Mouse (Mus musculus) testis, adult 2 months (tissue): ENCODE data around the gene Cgas.

ENCODE experiments used
- CTCF ChIP-seq: fragments of 200-500 bp; IDR thresholded peaks from 2 replicates; pipeline ENCODE4 v1.5.1; 2012; ENCODE audit warnings: low read depth, mild to moderate bottlenecking, inconsistent platforms, low read length, moderate library complexity; ENCODE audit not compliant: control insufficient read depth, insufficient read depth, insufficient replicate concordance
- POLR2A ChIP-seq: fragments of 200-500 bp; IDR thresholded peaks from 2 replicates; pipeline ENCODE4 v1.6.1; 2012; ENCODE audit warnings: low read depth, mild to moderate bottlenecking, inconsistent platforms, low read length, moderate library complexity; ENCODE audit not compliant: control insufficient read depth

DNA sequence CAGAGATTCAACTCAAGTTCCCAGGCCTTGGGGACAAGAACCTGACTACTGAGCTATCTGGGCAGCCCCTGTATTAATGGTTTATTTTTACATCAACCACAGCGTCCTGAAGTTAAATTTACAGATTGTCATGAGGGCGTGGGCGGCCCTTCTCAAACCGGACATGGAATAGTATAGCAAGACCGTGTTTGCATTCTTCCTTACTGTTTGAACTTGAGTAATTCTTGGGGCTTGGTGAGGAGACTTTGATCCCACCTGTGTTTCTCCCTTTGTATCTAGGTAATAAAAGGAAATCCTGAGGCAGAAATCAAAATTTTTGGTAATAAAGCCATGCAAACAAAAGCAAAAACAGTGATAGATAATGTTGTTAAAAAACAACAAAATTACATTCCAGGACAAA lies 42.5 kb downstream of the Cgas start:
- TF ChIP-seq POLR2A (no peak), CTCF (no peak)
